Mouse (Mus musculus) small intestine, adult 2 months (tissue): ENCODE results near the gene Pla2g1b. TPM values are rescaled to one million over a fixed set of nuclear protein-coding genes. Genes with fewer than 3 reads are reported as not detected.

Experiments used
- H3K27ac ChIP-seq: fragments of 200-500 bp; 2 replicates; pipeline ENCODE4 v1.5.1; 2012; ENCODE audit warnings: low read depth, low read length, control low read depth, inconsistent platforms; ENCODE audit not compliant: insufficient read depth
- H3K27me3 ChIP-seq: fragments of 200-500 bp; 2 replicates; pipeline ENCODE4 v1.6.1; 2012; ENCODE audit warnings: mild to moderate bottlenecking, moderate library complexity, low read length, inconsistent platforms; ENCODE audit not compliant: control insufficient read depth, insufficient read depth
- H3K36me3 ChIP-seq: fragments of 200-500 bp; 2 replicates; pipeline ENCODE4 v1.6.1; 2012; ENCODE audit warnings: mild to moderate bottlenecking, low read length, control low read depth, inconsistent platforms; ENCODE audit not compliant: control insufficient read depth, insufficient read depth
- H3K4me1 ChIP-seq: fragments of 200-500 bp; 2 replicates; pipeline ENCODE4 v1.6.1; 2012; ENCODE audit warnings: low read length, inconsistent platforms, mixed read lengths; ENCODE audit not compliant: control insufficient read depth, insufficient read depth, insufficient read length
- H3K4me3 ChIP-seq: fragments of 200-500 bp; 2 replicates; pipeline ENCODE4 v1.5.1; 2012; ENCODE audit warnings: low read depth, mild to moderate bottlenecking, control low read depth, inconsistent platforms, low read length, moderate library complexity
- CTCF ChIP-seq: fragments of 200-500 bp; IDR thresholded peaks from 2 replicates; pipeline ENCODE4 v1.5.1; 2012; ENCODE audit warnings: low read depth, mild to moderate bottlenecking, control low read depth, inconsistent platforms, low read length, moderate library complexity, mixed read lengths; ENCODE audit not compliant: insufficient replicate concordance, insufficient read length; ENCODE audit errors: extremely low read depth
- POLR2A ChIP-seq: fragments of 200-500 bp; IDR thresholded peaks from 2 replicates; pipeline ENCODE4 v1.6.1; 2012; ENCODE audit warnings: low read depth, mild to moderate bottlenecking, control low read depth, inconsistent platforms, low read length, moderate library complexity
- WGBS: fragments of 180-500 bp; shearing (Covaris S2); methylation state at CpG from one replicate; pipeline ENCODE4 v1.1.7; 2018; 5-methylcytosine and 5-hydroxymethylcytosine counted together
- polyA plus RNA-seq: library from polyadenylated mRNA; depleted of rRNA; stranded (reverse); fragments of >200 nt; gene quantifications from 2 replicates; pipeline ENCODE4 v1.2.3, GENCODE M21; 2012

Gene Pla2g1b
- polyA plus RNA-seq, 1 experiment = 5.2 TPM

- Histone ChIP-seq H3K4me3 (no peak overlapping the region), H3K27me3 (no peaks in the 10 kb centered on the region), H3K27ac (no peak overlapping the region), H3K36me3 (no peaks in the 10 kb centered on the region; the same call in 1 of the 2 replicates), H3K4me1 (no peaks in the 10 kb centered on the region)
- WGBS = 91% methylated on average over 27 of the region's 27 CpGs
- TF ChIP-seq POLR2A (no peak), CTCF (no peak)
Measured at GRCm38 (mm10) chr5:115450410-115451317, 15.4 kb upstream of the Pla2g1b start.

DNA sequence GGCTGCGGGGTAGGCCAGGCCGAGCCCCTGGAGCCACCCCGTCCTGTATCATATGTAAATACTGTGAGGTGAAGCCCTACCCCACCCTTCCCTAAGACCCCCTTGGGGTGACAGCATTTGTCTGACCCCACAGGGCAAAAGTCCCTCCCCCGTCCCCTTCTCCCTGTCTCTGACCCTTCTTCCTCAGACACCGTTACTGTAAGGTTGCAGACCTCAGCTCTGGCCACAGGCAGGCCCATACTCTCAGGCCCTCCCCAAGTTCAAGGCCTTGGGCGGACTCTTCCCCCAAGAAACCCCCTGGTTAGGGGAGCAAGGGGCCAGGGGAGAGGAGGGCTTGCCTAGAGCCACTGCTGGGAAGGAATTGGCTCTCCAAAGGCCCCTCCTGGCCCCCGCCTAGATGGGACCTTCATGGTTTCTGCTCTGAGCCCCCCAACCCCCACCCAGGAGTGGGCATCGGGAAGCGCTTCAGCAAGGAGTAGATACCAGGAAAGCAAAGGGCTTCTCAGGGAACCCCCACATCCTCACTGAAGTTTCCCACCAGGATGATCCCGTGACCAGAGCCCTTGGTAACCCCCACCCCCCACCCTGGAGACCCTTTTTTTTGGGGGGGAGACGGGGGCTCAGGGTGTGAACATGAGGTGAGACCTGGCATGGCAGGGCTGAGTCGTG, 11.5 kb upstream of the Pla2g1b start:
- no peak for TF ChIP-seq POLR2A
- TF ChIP-seq CTCF = no peak
- H3K27me3 ChIP-seq = no peaks in the 10 kb centered on the region
- H3K36me3 ChIP-seq = no peaks in the 10 kb centered on the region; the same call in 1 of the 2 replicates
- WGBS = 84% methylated on average over 12 of the region's 12 CpGs
- no peak overlapping the region for H3K27ac ChIP-seq
- no peaks in the 10 kb centered on the region for H3K4me1 ChIP-seq
- H3K4me3 ChIP-seq = no peak overlapping the region

GRCm38 (mm10) chr5:115455838-115456237, 10.2 kb upstream of the Pla2g1b start:
- 67% methylated on average over 7 of the region's 7 CpGs for WGBS
- no peak overlapping the region for H3K27ac ChIP-seq
- TF ChIP-seq CTCF (no peak), POLR2A (no peak)

DNA sequence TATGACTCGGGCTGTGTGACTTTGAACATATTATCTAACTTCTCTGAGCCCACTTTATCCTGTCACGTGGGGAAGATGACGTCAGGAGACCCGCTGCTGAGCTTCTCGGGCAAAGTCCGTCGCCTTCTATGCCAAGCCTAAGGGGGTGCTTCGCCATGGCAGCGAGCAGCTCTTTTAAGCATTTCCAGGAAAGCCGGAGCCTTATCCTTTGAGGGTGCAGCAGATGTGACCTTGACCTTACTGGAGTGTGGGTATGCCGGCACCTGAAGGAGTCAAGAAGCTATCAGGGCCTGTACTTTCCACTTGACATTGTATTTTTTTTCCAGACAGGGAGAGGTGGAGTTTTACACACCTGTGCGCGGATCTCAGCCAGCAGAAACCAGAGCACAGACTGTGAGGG, 7.1 kb upstream of the Pla2g1b start:
- H3K36me3 ChIP-seq = no peaks in the 10 kb centered on the region
- H3K4me3 ChIP-seq = no peak overlapping the region
- no peak overlapping the region for H3K27ac ChIP-seq
- H3K27me3 ChIP-seq = no peaks in the 10 kb centered on the region
- WGBS = 18% methylated on average over 13 of the region's 13 CpGs
- TF ChIP-seq CTCF (no peak), POLR2A (no peak)
- no peaks in the 10 kb centered on the region for H3K4me1 ChIP-seq

More at GRCm38 (mm10) chr5:115455838-115456237, 10.2 kb upstream of the Pla2g1b start:
- Histone ChIP-seq H3K27me3 (no peaks in the 10 kb centered on the region), H3K4me3 (no peak overlapping the region), H3K4me1 (no peaks in the 10 kb centered on the region), H3K36me3 (no peaks in the 10 kb centered on the region)

- Histone ChIP-seq H3K36me3 (no peaks in the 10 kb centered on the region), H3K4me3 (no peak overlapping the region), H3K27ac (no peak overlapping the region), H3K27me3 (no peaks in the 10 kb centered on the region), H3K4me1 (no peaks in the 10 kb centered on the region)
- no peak for TF ChIP-seq CTCF
- no peak for TF ChIP-seq POLR2A
- 89% methylated on average over 18 of the region's 18 CpGs for WGBS
Measured at GRCm38 (mm10) chr5:115464408-115465115, 1.5 kb upstream of the Pla2g1b start.

GRCm38 (mm10) chr5:115469791-115470190, 3.7 kb downstream of the Pla2g1b start:
- WGBS = 88% methylated on average over 6 of the region's 6 CpGs
- H3K36me3 ChIP-seq = no peaks in the 10 kb centered on the region
- no peak overlapping the region for H3K4me3 ChIP-seq
- no peak for TF ChIP-seq CTCF
- no peak for TF ChIP-seq POLR2A
- no peak overlapping the region for H3K27ac ChIP-seq
- H3K27me3 ChIP-seq = no peaks in the 10 kb centered on the region; the same call in 1 of the 2 replicates
- peaks cover 3% of the 10 kb centered on the region; the same call in 1 of the 2 replicates for H3K4me1 ChIP-seq
